Mouse (Mus musculus): Measurements from ENCODE around the gene Ppp4r1.
A peak's percentile ranks its signal among the peaks of the same experiment; 100 is the strongest.

Gene Ppp4r1

DNA sequence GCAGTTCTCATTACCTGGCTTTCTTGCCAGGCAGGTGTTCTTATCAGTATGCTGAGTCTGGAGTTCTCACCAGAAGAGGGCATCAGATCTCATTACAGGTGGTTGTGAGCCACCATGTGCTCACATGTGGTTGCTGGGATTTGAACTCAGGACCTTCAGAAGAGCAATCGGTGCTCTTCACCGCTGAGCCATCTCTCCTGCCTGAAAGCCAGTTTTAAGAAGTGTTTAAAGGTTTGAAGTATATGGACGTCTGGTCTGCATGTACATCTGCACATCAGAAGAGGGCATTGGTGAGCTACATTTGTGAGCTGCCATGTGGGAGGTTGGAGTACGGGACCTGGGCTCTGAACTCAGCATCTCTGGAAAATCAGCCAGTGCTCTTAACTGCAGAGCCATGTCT is 8.8 kb upstream of the Ppp4r1 start:
- peak in 1 of 2 experiments; percentile 23 for DNase-seq

DNA sequence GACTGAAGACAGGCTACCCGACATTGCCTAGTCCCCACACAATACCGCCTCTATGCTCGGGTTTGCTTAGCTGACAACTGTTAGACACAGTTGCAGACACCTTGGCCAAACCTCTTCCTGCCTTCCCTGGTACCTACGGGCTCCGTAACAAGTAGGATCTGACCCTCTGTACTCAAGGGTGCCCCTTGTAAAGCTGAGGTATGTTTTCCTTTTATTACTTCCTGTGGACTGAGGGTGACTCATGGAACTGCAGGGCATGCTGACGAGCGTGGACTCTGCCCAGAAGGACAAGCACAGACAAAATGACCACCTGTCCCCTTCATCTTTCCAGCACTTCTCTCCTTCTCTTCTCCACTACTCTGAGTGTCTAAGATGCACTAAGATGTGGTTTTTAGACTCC is 7.9 kb upstream of the Ppp4r1 start:
- DNase-seq: peak; percentile 10 to 24

DNA sequence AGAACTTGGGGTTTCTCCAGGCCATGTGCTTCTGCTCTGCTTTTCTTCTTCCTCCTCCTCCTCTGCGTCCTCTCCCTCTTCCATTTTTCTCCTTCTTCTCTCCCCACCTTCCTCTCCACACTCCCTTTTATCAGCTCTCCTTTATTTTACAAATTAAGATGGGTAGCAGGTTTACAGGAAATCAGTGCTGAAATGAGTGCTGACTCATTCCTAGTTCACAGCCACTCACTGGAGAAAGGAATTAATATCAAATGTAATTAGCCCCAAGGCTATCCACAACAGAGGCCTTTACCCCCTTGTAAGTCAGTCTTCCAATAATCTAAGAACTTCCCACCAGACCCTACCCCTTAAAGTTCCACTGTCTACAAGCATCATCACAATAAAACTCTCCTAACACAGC is 6.1 kb upstream of the Ppp4r1 start:
- DNase-seq: no peak

DNA sequence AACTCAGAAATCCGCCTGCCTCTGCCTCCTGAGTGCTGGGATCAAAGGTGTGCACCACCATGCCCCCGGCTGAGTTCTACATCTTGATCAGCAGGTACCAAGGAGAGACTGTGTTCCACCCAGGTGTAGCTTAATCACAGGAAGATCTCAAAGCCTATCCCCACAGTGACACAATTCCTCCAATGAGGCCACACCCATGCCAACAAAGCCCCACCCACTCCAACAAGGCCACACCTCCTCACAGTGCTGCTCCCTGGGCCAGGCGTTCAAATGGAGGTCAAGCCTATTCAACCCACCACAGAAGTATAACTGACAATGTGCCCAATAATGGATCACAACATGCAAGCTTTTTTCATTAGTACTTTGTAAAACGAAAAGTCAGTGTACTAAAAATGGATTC is 4.9 kb upstream of the Ppp4r1 start:
- no peak for DNase-seq

DNA sequence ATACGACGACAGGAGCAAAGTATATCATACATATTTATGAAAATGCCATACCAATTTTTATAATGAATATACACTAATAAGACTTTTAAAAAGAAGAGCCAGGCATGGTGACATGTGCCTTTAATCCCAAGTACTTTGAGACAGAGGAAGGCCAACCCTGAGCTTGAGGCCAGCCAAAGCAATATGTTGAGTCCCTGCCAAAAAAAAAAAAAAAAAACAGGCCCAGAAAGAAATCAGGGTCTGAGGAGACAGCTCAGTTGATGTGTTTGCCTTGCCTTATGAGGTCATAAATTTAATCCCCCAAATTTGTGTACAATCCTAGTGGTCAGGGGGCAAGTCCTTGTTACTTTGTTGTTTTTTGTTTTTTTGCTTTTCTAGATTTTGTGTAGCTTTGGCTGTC is 1.4 kb upstream of the Ppp4r1 start:
- DNase-seq: no peak

DNA sequence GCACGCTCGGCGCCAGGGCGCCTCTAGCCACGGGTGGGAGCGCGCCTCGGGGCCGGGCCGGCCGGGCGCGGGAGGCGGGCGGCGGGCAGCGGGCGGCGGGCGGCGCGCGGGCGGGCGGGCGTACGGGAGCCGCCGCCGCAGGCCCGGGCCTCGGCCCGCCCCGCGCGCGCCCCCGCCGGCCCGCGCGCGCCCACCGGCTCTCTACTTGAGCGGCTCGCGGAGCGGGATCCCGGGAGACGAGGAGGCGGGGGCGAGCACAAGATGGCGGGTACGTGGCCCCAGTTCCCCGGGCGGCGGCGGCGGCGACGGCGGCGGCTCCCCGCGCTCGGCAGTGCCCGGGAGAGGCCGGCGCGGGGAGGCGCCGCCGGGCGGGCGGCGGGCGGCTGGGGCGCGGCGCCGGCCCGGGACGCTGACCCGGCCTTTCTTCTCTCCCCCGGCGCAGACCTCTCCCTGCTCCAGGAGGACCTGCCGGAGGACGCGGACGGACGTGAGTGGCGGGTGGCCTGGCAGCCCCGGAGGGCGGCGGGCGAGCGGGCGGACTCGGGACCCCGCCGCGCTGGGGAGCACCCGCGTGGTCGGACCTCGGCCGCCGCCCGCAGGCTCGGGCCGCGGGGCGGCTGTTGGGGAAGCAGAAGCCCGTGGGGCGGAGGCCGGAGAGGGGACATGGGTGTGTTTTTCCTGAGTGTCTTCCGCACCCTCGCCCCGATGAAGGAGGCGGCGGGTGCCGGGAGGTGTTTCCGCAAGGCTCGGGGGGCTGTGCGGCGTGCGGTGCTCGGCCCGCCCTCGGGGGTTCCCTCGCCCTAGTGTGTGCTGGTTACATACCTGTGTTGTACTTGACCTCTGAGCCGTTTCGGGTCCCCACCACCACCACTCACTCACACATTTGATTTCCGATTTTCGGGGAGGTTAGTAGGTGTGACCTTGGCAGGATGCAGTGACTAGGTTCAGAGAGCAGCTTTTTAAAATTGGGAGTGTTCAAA is 1.1 kb downstream of the Ppp4r1 start:
- peak; percentile 82 to 88 for DNase-seq

DNA sequence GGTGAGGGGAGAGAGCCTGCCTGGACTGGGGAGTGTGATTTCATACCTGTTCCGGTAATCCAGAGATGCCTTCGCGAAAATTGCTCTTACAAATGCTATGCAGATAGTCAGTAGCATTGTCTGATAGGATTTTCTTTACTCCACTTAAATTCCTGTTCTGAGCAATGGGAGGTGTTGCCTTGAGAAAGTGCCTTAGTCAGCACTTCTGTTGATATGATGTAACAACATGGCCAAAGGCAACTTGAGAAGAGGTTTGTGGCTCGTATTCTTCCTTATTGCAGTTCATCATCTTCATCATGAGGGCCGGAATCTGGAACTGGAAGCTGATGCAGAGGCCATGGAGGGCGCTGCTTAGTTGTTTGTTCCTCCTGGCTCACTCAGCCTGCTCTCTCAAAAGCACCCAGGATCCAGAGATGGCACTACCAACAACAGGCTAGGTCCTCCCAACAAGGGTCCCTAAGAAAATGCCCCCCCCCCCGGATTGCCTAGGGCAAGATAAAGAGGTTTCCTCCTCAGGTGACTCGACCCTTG is 2.3 kb downstream of the Ppp4r1 start:
- DNase-seq: no peak

DNA sequence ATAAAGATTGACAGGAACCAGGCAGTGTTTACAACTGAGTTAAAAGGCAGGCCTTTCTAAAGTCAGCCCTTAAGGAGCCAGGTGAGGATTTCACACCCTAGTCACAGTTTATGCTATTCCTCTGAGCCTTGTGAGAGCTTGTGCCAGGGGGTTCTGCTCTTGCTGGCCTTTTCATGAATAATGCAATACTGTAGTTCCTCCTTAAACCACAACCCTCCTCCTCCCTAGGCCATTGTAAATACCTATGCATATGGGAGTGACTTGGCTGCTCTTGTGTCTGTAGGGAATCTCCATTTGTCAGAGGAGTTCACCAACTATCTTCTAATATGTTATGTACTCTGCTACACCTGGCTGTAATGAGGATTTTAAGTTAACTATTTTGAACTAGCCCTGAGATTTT is 3.3 kb downstream of the Ppp4r1 start:
- DNase-seq: no peak

DNA sequence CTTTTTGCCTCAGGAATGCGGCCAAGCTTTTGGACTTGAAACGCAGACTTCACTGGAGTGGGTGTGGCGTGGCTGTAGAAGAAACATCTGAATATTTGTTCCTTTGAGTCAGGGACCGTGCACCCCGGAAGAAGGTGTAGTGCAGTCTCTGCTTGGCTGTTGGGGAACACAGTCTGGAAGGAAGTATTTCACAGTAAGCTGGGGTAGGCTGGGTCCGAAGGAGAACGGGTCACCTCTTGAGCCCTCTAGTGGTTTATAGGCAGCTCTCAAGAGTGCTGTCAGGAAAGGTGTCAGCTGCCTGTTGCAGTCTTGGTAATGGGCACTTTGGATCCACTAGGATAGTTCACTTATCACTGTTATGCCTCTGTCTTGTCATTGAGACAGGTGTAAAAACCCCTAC is 3.9 kb downstream of the Ppp4r1 start:
- DNase-seq: peak in 1 of 2 experiments; percentile 34

DNA sequence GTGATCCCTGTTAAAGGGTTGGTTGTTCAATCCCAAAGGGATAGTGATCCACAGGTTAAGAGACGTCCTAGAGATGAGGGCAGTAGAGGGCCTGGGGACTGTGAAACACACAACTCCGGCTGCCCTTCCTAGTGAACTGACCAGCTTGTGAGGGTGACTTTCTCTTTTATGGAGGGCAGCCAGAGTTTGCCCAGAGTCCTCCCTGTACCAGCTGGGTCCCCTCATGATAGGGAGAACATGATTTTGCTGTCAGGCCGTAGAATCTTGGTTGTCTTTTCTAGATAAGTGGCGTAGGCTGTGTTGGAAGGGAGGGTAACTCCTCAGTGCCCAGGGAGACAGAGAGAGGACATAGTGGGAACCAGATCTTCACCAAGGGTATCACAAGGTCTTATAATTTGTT is 4.9 kb downstream of the Ppp4r1 start:
- no peak for DNase-seq

DNA sequence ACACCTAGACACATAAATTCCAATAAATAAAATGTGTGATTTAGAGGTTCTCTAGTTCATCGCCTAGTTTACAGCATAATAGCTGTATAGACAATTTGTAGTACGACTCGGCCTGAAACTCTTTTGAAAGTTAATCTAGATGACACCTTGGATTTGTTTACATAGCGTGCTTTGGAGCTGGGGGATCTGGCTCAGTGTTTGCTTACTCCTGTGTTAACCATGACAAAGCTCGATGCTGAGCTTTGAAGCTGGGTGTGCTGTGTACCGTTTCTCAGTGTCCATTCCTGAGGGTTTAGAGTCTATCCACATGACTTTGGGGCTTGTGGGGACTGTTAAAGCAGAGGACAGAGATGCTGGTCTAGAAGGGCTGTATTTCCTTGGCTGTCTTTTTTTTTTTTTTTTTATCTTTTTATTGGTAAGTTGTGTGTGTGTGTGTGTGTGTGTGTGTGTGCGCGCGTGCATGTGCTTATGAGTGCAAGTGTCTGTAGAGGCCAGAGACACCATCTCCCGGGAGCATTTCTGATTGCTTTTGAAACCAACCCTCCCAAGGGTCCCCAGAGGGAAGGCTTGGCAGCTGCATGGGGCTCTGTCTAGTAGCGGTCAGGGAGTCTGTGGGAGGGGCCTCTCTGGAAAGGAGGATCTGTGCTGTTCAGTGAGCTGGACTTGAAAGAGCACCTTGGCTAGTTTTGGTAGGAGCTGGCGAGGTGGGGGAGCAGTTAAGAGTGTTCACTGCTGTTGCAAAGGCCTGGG is 6.3 kb downstream of the Ppp4r1 start:
- DNase-seq: peak; percentile 50 to 59

DNA sequence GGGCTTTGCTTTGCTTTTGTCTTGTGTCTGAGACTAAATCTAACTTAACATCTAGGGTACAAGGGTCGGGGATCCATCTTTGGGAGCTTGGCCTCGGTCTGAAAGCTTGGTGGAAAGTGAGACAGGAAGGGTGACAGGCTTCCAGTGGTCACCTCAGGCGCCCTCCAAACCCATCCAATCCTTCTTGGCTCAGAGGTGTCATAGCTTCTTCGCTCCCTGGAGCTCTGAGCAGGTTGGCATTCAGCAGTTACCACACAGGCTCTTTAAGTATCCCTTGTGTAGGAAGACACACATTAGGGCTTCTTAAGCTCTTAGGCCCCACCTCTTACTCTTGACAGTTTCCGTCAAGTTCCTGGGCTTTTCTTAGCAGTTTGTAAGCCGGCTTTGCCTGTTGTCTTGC is 7.2 kb downstream of the Ppp4r1 start:
- no peak for DNase-seq

DNA sequence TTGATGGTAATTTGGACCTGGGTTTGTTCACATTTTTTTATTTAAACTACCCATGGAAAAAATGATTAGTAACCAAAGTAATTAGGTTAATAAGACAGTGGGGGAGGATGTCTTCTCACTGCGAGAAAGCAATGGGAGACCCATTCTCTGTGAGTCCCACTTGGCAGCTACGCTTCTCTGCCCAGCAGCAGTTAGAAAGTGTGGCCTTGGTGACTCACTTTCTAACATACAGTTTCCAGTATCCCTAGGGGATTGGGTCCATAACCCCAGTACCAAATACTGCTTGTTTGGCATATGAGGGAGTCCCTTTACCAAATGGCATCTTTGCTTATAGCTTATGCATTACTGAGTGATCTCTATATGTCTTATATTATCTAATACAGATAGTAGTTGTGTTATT is 8.8 kb downstream of the Ppp4r1 start:
- no peak for DNase-seq

DNA sequence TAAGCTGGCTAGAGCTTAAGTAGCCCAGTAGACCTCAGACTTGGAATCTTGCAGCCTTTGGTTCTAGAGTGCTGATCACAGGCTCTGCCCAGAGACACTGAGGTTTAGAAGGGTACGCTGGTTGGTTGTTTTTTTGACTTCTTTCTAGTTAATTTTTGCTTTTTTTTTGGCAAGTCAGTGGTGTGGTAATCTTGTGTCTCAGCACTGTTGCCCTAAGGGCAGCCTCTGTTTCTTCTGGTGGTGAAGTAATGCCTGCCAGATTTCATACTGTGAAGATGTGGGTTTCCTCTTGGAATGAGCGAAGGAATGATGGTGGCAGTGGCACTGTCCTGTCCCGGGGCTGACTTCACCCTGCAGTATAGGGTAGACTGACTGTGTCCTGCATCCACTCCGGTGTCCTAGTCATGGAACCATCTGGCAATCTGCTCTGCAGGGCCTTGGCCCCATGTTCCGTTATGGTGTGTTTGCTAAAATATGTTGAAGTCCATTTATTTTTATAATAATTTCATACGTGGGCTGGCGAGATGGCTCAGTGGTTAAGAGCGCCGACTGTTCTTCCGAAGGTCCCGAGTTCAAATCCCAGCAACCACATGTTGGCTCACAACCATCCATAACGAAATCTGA is 11.0 kb downstream of the Ppp4r1 start:
- peak; percentile 20 to 47 for DNase-seq

DNA sequence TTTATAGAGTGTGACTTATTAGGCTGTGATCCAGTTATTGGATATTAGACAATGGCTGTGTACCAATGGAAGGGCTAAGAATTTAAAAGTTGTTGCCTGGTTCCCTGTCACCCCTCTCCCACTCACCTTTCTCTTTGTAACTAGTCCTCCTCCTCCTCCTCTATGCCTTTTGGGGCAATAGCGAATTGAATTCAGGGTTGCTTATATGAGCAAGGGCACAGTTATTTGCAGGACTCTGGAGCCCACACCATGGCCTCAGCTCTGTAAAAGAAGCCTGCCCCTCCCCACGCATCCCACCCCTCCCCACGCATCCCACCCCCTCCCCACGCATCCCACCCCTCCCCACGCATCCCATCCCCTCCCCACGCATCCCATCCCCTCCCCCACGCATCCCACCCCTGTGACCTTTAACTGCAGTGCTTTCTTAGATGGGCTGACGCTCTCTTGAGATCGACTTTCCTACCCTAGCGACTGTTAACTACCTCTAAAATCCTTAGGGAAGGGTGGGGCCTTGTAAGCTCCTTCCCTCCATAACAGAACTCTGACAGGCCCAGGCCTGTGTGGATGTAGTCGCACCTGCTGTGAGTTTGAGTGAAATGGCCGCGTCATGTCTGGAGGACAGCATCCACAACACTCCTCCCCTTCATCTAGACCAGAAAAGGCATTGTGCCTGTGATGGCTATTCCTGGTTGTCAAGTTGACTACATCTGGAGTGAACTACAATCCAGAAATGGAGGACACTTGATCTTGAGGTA is 11.9 kb downstream of the Ppp4r1 start:
- DNase-seq: no peak

DNA sequence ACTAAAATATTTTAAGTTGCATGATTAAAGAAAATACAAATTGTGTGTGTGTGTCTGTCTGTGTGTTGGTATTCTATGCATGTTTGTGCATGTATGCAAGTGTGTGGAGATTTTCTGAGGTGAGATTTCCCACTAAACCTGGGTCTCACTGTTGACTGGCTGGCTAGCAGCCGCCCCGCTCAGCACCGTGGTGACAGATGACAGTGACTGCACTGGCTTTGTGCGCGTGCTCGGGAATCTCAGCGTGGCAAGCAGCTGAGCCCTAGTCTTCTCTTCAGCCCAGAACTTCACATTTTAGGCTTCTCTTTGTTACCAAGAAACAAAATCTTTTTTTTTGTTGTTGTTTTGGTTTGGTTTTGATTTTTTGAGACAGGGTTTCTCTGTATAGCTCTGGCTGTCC is 13.7 kb downstream of the Ppp4r1 start:
- DNase-seq: no peak

DNA sequence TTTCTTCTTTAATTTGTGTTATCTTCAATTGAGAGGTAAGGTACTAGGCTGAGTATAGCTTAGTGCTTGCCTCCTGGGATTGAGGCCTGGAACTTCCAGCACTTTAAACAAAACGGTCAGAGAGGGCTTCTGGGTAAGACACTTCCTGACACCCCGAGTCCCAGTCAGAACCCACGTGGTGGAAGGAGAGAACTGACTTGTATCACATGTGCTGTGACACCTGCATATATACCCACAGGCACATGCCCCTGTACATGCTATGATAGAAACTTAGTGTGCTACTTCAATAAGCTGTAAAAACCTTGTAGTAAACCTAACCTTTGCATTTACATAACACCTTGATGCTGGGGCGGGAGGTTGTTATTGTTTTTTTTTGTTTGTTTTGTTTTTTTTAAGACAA is 16.1 kb downstream of the Ppp4r1 start:
- no peak for DNase-seq

DNA sequence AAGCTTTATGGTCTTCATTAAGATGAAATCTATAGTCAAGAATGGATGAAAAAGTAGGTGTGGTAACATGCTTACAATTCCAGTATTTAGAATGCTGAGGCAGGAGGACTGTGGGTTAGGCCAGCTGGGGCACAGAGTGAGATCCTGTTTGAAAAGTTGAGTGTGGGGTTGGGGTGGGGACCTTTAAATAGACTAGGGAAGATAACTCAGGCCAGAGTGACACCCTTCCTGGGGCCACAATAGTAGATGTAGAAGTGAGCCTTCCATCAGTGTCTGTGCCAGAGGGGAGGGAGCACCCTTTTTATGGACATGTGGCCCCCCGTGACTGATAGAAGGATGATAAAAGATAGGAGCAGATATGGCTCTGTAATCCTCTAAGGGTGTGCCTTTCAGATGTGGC is 17.0 kb downstream of the Ppp4r1 start:
- DNase-seq: no peak

DNA sequence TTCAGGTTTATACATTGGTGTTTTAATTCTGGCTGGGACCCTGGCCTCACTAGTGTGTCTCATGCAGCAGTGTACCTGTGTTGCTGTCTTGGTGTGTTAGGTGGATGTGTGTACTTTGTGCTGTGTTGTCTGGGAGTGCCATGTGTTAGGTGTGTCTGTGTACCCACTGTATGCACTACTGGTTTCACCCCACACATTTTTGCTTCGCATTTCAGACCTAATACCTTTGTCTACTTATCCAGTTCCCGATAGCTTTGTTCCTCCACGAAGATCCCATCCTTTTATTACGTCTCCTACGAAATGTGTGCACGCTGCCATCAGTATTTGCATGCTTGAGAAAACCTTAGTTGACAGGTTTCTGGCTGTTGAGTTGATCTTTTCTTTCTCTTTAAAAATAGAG is 18.1 kb downstream of the Ppp4r1 start:
- no peak for DNase-seq

DNA sequence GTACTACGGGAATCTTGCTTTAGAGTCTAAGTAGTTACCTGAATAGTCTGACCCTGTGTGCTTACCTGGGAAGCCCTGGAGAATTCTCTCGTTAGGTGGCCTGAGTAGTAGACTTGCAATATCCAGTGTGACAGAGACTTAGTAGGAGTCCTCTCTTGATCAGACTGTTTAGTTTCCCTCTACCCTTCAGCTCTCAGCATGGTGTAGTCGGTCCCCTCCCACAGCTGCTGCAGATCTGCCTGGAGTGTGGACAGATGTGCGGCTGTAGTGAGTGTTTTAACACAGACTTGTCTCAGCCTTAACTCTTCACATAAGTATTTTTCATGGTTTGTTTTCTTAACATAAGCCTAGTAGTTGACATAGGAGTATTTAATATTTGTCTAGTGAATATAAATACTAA is 19.7 kb downstream of the Ppp4r1 start:
- DNase-seq: no peak

DNA sequence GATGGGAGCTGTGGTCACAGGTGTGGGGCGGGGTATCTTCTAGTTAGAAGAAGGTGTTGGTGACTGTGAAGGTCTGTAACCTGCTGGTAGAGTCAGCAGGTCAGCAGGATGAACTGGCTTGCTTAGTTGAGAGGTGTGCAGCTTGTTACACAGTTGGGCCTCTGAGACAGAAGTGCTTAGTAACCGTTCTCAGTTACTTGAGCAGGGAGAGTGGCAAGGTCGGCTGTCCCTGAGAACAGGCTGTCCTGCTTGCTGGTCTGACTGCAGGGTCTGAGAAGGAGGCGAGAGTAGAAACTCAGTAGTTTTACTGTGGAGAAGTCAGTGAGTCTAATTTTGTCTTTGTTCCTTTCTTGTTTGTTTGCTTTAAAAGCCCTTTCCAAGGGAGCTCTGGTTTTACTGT is 23.6 kb downstream of the Ppp4r1 start:
- no peak for DNase-seq

DNA sequence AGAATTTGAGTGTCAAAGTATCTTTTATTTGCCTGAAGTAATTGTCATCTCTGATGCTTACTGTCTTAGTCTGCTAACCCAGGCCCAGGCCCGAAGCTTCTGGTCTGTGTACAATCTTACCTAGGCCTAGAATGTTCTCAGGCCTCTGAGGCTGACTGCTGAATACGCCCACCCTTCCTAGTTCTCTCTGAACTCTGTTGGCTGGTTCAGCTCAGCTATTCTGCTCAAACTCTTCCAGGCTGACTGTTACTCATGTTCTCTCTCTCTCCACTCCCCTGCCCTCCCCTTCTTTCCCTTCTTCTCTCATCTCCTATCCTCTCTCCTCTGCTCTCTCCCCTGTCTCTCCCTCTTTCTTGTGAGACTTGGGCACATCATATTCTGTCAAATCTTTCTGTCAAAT is 24.0 kb downstream of the Ppp4r1 start:
- DNase-seq: no peak

DNA sequence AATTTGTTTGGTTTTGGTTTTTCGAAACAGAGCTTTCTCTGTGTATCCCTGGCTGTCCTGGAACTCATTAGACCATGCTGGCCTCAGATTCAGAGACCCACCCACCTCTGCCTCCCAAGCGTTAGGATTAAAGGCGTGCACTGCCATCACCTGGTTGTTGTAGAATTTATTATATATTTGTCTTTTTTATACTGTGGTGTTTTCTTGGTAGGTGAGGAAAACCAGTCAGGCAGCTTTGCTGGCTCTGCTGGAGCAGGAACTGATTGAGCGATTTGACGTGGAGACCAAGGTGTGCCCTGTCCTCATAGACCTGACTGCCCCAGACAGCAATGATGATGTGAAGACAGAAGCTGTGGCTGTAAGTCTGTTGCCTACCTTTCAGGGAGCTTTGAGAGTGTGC is 28.7 kb downstream of the Ppp4r1 start:
- DNase-seq: no peak
